Mouse (Mus musculus) inflammation-experienced regulatory T-cells, adult 6 months (primary cell): ENCODE data around the gene Mastl. TPM values are rescaled to one million over a fixed set of nuclear protein-coding genes. Genes with fewer than 3 reads are reported as not detected.
A peak's percentile ranks its signal among the peaks of the same experiment; 100 is the strongest.

Source experiments
- ATAC-seq: one replicate; pipeline ENCODE4 v1.8.0; 2017
- polyA plus RNA-seq, 3 experiments: library from polyadenylated mRNA; unstranded; fragments of 100-300 nt; shearing (Covaris generic); gene quantifications; one replicate each; pipeline ENCODE4 v1.2.1; 2017

Gene Mastl
- polyA plus RNA-seq = 10 to 100 TPM in 1 of 3 experiments, 1 to 10 TPM in 2; 1.7 to 15.3 (median 2.4) TPM

DNA sequence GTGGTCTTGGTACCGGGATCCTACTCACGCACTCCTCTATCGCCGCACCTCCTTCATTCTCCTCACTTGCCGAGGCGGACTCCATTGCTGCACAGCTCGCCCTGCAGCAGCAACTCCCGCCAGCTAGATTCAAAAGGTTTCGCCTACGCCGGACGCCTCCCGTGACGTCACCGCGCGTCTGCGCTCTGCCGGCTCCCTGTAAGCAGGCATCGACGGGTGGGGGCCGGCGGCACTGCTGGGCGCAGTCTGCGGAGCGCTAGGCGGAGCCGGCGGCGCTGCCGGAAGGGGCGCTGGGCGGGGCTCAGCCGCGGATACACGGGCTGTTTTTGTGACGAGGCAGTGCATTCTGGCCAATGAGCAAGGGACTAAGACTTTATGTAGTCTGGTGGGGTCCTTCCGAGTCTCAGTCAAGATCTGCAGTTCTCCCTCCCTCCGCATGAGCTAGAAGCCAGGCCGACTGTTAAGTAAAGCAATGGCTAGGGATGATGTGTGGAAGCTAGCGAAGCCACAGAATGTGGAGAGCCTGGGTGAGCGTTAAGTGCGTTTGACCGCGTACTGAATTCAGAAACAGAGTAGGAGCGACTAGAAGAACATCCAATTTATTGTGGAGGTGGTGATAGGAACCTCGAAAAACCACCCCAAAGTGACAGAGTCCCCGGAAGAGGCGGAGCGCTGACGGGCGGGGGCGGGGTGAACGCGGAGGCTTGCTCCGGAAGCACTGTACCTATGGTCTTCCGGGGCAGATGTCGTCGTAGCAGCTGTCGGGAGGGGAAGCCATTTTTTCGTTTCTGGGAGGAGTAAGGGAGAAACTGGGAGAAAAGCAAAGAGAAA lies at the start of gene Mastl, which contains the start of gene Yme1l1:
TSS of gene Mastl (minus strand) at position 248 of the 831 bp plus-strand sequence.
TSS of gene Yme1l1 (plus strand) at position 593 of the 831 bp plus-strand sequence.
- peak; percentile 88 for ATAC-seq

DNA sequence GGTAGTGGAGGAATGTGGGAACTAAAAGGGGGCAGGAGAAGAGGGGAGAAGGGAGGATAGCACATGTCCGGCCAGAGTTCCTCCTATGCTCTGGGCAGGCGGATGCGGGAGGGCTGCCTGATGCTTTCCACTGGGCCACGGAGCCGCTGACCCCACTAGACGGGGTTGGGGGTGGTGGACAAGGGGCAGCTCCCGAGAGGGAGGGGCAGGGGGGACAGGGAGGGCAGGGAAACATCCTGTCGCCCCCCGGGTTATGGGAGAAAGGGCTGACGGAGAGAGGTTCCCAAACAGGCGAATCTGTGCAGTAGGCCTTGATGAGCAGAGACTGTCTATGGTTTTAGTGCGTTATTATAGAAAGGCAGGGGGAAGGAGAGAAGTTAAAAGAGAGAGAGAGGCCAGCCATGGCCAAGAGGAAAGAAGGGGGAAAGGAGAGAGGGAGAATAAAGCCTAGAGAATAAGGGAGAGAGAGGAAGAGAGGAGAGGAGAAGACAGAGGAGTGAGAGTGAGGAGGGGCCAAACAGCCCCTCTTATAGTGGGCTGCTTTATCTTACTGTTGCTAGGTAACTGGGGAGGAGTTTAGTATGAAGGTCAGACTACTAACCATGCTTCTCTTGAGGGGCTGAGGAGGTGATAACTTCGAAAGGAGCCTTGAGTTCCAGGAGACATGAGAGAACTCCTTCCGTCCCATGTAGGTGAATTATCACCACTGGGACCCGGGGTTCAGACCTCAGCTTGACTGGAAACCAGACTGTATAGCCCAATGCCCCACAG lies 47.3 kb upstream of the Mastl start:
- no peak for ATAC-seq

DNA sequence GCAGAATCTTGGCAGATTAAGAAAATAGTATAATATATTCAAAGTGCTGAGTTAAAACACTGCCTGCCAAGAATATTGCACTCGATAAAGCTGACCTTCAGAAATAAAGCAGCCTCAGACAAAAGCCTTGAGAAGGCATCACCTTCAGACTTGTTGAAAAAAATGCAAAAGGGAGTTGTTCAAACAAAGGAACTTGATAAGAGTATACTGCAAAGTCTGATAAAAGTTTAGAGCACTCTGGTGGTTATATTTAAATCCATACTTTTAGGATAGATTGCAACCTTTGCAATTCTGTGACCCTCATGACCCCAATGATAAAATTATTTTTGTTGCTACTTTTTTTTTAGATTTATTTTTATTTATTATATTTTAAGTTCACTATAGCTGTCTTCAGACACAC lies 45.2 kb upstream of the Mastl start:
- ATAC-seq = no peak

DNA sequence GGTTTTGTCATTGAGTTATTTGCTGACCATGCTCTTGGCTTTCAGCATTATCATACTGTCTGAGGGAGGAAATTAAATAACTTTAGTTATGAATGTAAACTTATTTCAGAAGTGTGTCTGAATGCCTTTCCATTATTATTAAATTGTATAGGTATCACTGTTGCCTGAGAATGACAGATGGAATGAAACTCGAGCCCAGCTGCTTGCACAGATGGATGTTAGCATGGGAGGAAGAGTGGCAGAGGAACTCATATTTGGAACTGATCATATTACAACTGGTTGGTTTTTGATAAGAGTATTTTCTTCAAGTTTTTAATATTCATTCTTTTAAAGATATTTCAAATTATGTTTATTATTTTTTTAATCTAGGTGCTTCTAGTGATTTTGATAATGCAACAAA lies 38.5 kb upstream of the Mastl start:
- no peak for ATAC-seq

DNA sequence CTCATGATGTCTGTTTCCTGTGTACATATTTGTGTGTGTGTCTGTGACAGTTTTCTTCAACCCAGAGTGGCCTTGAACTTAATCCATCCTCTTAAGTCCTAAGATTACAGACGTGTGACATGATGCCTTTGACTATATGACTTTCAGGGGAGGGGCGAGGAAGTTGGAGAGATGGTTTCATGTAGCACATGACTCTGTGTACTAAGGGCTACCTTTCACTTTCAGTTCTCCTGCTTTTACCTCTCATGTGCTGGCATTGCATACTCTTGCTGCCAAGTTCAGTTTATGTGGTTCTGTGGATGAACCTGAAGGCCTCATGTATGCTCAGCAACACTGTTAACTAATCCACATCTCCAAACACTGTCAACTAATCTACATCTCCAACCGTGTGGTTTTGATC lies 16.5 kb upstream of the Mastl start:
- ATAC-seq = peak; percentile 65

DNA sequence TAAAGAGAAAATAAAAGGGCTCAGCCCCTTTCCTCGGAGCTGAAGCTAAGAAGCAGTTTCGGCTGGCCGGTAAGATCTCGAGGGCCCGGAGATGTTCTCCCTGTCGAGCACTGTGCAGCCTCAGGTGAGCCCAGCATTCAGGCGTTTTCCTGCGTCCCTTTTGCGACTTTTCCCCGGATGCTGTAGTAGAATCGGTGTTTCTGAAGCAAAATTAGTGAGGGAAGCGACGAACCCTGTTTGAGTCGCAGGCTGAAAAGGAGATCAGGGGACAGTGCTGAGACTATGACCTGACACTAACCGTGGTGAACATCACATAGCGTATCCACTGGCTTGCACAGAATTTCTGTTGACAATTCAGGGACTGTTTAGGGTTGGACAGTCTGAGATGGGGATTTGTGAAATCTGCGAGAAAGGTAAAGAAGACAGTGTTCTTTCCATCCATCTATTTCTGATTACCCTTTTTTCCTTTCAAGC lies 821 bp upstream of the Mastl start:
- peak; percentile 8 for ATAC-seq

DNA sequence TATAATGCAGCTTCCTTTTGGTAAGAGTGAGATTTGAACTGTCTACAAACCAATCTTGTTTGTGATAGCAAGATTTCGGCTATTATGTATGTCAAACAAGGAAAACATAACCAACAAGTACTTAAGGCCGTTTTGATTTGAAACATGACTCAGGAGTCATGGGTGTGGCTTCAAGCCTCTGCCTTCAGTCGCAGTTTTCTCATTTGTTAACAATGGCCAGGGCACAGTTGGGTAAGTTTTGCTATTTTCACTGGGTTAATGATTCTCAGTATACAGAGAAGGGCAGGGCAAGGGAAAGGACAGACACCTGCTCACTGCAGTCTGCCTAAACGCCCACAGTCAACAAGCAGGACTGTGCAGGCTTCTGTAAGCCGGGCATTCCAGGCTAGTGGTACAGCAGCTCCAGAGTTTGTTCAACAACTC lies 614 bp downstream of the Mastl start:
- no peak for ATAC-seq

DNA sequence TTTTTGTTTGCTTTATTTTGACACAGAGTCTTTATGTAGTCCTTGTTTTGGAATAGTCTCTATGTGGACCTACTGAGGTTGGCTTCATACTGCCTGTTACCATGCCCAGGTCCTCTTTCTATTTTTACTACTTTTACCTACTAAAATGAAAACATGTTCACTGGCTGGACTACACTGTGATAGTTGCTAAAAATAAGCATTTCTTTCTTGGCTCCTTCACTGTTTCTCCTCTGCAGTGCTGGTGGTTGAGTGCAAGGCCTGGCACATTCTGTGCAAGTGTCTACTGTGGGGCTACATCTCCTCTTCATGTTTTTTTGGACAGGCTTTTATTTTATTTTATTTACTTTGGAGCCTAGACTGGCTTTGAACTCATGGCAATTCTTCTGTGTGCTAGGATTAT lies 36.3 kb downstream of the Mastl start:
- no peak for ATAC-seq

DNA sequence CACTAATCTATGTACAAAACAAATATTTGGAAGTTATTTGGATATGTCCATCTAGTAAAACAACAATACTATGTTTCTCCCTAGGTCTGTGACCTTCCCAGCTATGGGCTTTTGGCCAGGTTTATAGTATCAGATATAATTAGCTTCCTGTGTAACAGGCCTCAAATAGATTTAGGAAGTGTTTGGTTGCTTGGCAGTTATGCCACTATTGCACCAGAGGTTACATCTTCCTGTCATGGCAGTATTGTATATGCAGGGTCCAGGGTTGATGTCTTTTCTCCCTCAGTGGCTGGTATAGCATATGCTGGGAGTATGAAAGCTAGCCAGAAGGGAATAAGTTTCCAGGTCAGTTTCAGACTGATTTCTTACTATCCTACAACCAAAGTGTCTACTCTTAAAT lies 53.6 kb downstream of the Mastl start:
- ATAC-seq = no peak

DNA sequence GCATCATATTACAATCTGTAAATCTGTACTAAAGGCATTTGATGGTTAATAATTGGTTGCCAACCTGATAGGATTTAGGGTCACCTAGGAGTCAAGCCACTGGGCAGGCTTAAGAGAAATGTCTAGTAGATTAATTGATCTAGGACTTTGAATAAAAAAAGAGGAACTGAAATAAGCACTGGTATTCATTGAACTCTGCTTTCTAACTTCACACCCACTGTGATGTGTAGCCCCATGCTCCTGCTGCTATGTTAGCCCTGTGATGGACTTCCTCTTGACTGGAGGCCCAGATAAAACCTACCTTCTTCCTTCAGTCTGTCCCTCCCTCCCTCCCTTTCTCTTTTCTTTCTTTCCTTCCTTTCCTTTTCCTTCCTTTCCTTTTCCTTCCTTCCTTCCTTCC lies 58.8 kb downstream of the Mastl start:
- no peak for ATAC-seq

DNA sequence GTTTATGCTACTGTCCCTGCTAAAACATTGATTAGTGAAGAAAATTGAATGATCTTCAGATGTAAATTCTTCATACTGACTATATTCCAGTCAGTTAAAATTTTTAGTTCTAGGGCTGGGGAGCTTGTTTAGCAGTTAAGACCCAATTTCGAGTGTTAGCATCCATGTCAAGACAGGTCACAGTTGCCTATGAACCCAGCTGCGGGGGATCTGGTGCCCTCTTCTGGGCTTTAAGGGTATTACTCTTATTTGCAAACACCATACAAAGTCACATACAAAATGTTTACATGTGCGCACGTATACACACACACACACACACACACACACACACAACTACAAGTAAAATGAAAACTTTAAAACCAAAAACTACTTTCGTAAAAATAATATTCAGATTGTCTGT lies 63.6 kb downstream of the Mastl start:
- ATAC-seq = peak; percentile 79

DNA sequence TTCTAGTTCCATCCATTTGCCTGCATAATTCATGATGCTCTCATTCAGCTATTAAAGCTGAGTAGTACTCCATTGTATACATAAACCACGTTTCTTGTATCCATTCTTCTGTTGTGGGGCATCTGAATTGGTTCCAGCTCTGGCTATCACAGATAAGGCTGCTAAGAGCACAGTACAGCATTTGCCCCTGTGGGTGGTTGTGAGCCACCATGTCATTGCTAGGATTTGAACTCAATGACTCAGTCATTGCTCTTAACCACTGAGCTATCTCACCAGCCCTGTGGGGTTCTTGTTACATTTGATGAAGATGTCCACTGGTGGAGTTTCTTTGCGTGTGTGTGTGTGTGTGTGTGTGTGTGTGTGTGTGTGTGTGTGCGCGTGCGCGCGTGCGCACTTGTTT lies 71.3 kb downstream of the Mastl start:
- no peak for ATAC-seq

DNA sequence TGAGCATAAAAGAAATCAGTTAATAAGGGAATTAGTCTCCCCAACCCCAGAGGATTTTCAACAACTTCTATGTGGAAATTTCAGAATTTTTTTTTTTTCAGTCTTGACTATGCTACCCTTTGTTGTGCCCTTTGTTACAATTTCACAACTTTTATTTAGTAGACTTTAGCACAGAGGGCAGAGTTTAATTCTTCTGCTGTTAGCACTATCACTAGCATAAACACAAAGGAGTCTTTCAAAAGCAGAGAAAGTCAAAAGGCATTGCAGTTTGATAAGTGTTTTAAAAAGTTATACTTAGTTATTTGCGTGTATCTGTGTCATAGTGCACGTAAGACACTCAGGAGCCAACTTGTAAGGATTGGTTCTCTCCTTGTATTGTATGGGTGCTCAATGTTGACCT lies 77.2 kb downstream of the Mastl start:
- no peak for ATAC-seq

DNA sequence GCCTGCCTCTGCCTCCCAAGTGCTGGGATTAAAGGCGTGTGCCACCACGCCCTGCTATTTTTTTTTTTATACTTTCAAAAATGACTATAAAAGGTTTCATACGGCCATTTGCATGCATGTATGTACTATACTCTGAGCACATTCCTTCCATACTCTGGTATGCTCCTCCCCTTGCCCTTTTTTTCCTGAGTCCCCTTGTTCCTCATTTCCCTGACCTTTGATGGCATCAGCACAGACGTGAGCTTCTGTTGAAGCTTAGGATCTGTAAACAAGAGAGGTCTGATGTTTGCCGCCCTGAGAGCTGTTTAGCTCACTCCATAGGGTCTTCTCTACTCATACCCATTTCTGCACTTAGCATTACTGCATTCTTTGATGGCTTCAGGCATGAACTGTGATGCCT lies 78.1 kb downstream of the Mastl start:
- no peak for ATAC-seq

DNA sequence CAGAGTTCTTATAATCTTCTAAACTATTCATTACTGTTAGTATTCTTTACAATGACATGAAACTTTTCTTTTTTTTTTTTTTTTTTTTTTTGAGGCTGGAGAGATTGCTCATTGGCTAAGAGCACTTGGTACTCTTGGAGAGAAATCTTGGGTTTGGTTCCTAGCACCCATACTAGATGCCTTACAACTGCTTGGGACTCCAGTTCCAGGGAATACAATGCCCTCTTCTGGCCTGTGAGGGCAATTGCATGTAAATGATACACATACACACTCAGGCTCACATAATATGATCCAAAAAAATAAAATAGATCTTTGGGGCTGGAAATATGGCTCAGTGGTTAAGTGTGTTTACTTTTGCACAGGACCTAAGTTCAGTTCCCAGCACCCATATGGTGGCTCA lies 79.0 kb downstream of the Mastl start:
- ATAC-seq = no peak

DNA sequence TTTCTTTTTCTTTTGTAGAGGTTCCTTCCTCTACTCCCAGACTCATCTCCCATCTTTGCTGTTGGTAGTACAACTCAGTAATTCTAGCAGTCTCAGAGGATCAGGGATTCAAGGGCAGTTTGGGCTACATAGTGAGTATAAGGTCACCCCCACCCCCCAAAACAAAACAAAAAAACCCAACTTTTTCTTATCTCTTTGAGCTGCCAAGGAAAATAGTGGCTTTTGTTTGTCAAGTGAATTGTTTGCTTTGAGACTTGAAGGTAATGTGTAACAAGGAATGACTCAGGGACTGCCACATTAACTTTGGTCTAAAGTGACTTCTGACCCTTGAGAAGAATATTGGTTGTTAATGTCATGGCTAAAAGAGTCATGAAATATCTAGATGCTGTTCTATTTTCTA lies 80.0 kb downstream of the Mastl start:
- ATAC-seq = no peak

DNA sequence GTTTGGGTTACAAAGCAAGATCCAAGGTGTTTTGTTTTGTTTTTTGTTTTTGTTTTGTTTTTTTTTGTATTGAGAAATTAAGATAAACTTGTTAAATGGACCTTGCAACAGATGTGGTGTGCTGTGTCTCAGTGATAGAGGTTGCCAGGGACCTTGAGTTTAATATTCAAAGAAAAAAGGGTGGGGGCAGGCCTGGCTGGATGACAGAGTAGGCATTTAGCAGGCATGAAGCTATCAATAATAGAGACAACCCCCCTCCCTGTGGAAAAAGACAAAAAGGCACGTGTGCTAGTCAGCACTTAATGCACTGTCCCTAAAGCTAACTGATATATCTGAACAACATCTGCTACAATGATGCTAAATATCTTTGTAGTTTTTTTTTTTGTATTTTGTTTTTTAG lies 84.4 kb downstream of the Mastl start:
- ATAC-seq = no peak

DNA sequence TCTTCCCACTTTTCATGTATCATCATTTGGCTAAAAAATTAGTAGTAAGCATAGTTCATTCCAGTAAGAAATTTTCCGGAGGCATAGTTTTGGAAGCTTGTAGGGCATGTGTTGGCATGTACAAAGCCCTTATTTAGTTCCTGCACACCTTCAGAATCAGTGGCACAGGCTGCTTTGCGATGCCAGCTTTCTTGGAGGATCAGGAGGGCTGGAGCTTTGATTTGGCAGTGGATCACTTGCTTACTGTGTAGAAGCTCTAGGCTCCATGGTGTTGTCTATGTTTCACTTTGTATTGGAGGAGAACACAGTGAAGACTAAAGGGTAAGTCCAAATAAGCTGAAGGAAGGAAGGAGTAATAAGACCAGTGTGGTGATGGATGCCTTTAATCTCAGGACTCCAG lies 85.3 kb downstream of the Mastl start:
- ATAC-seq = no peak

DNA sequence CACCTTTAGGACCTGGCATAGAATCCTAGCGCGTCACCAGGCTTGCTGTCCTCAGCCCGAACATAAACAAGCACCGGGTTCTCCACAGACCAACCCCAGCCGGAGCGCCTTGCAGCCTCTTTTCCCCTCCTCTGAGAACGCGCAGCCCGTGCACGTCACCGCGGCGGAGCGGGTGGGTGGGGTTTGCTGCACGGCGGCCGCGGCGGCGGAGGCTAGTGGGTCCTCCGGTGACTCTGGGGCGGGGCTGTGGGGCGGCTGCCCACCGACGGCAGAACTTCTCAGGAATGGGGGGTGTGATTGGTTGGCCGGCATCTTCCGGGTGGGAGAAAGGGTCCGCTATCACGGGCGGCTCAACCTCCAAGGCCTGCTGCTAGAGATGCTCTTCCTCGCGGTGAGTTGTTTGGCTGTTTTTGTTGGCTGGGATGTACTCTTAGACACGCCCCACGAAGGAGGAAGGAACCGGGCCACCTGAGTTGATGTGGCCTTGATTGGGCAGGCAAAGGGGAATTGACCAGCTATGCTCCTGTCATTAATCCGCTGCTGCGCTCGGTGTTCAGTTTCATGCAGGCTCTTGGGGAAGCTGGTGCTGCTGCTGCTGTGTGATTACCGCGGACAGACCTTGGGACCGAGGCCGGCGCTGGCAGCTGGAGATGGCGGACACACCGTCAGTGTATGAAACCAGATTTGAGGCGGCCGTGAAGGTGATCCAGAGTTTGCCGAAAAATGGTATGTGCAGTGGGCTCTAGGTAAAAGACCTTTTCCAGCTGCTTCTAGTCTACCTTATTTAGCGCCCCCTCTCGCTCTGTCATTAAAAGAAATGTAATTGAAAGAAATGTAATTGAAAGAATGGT lies 86.7 kb downstream of the Mastl start:
- peak; percentile 74 for ATAC-seq

DNA sequence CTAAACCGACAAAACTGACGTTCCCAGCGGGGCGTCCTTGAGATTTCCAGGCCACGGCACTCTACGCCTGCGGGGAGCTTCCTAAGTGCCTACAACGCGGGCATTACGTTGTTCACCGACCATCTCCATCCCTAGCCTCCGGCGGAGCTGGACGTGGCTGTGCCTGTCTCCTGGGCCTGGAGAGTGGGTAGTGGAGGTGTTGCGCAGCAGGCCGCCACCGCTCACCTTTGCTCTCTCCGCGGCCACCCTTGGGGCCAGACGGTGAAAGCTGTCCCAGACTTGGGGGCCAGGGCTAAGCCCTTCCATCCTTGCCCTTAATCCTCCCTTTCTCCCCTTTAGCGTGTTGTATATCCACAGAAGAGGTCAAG lies 87.5 kb downstream of the Mastl start:
- peak; percentile 6 for ATAC-seq

DNA sequence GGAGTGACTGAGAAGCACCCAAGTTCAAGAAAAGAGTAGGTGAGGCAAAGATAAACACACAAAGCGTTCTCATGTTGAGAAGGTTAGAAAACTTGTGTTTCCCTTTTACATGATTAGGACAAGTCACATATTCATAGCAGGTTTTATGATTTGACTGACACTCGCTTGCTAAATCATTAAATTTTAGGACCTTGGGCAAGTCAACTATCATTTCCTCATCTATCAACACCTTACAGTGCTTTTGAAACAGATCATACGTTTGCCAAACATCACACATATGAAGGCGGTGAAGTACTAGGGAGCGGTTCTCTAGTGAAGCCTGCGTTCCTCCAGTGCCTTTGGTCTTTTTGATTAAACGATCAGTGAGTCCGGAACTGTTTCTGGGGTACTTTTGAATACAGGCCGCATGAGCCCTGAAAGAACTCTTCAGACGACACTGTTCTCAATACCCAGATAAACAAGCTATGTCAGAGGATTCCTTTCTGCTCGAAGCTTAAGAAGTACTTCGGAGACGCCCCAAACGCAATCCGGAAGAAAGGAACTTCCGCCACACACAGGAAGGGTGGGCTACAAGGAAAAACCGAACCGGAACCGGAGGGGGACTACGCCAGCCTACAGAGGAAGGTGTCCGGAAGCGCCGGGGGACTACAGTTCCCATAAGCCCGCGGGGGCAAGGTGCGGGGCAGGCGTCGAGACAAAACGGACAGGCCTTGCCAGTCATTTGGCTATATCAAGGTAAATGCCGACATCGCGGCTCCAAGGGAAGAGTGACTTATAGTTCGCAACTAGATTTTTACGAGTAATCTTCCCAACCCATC lies 88.1 kb downstream of the Mastl start, which contains the start of gene Acbd5:
TSS of gene Acbd5 (plus strand) at position 616 of the 818 bp plus-strand sequence.
- ATAC-seq = peak; percentile 85
